Mouse (Mus musculus) adipocyte (in vitro differentiated cells): ENCODE data around the gene Grin2d.

ENCODE experiments used
- DNase-seq: peaks from one replicate; pipeline ENCODE4 v3.0.0-alpha.2; 2016; ENCODE audit warnings: low spot score

Gene Grin2d

DNA sequence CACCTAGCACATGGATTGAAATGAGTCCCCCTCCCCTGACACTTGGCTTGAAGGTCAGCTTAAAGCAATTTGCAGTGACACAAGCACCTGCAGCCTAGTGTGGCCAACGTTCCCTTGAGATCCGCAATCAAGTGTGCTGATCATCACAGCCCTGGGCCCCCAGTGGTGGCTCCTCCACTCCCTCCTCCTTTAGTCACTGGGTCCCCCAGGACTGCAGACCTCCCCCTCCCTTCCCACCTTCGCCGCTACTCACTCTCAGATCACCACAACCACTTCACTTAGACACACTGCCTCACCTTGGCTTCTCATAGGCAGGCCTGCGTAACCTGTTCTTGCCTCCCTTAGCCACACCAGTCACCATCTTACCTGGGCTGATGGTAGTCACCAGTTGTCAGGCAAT lies 72.2 kb downstream of the Grin2d start:
- no peak for DNase-seq

- no peak for DNase-seq
Measured at GRCm38 (mm10) chr7:45802551-45802950, 75.6 kb downstream of the Grin2d start.

DNA sequence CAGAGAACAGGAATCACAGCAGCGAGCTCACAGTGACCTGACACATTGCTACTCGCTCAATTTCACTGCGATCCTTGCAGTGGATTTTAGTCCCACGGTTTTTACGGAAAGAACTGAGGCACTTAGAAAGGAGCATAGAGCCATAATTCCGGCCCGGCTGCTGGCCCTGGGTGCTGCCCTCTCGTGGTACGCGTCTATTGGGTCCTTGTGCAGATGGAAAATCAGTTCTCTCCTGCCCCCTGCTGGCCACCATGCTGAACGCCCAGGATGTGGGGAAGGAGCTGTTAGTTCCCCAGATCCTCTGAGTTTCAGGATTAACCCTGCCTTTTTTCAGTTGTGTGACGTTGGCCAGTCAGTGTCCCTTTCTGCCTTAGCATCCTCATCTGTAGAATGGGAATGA lies 76.8 kb downstream of the Grin2d start:
- DNase-seq: peak; percentile 90

- no peak for DNase-seq
Measured at GRCm38 (mm10) chr7:45800546-45801204, 77.5 kb downstream of the Grin2d start.

GRCm38 (mm10) chr7:45800001-45800400 lies 78.2 kb downstream of the Grin2d start:
- no peak for DNase-seq

DNA sequence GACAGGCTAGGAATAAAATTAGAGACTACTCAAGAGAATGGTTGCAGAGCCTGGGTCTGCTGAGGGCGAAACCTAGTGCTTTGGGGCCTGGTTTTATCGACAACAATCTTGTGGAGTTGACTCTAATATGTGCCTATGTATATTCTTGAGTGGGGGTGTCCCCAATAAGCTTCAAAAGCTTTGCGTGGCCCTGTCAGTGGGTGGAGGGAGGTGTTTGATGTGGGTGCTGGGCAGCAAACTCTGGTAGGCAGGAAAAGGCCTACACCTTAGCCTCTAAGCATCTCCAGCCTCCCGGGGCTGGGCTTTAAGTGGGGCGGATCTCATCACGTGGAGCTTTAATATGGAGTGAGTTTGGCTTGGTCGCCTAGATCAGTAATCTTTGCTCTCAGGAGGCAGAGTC lies 79.2 kb downstream of the Grin2d start:
- DNase-seq: no peak

- no peak for DNase-seq
Measured at GRCm38 (mm10) chr7:45798511-45798836, 79.7 kb downstream of the Grin2d start.

DNA sequence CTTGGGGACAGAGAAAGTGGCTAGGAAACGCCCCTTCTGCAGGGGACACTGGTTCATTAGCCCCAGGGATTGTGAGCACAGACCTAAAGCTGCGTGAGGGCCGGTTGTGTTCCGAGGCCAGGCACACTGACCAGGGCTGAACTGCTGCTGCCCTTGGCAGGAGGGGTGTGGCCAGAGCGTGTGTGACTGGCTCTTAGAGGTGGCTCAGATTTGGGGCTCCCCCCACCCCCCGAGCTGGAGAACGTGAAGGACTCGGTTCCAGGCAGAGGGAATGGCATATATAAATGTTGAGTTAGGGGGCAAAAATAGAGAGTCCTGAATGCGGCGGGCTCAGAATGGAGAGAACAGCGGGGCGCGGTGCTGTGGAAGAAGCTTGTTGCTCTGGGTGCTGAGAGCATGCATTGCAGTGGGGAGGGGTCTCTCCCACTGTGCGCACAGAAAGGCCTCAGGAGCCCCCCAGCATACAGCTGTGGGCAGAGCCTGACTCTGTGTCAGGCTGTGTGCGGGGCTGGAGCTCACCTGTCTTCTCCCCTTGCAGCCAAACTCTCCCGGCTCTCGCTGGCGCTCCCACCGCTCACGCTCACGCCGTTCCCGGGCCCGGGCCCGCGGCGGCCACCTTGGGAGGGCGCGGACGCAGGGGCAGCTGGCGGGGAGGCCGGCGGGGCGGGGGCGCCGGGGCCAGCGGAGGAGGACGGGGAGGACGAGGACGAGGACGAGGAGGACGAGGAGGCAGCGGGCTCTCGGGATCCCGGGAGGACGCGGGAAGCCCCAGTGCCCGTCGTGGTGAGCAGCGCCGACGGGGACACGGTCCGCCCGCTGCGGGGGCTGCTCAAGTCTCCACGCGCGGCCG lies 80.3 kb downstream of the Grin2d start:
- DNase-seq: no peak

GRCm38 (mm10) chr7:45796950-45797349 lies 81.2 kb downstream of the Grin2d start:
- DNase-seq: no peak

- DNase-seq: no peak
Measured at GRCm38 (mm10) chr7:45794971-45795370, 83.2 kb downstream of the Grin2d start.

DNA sequence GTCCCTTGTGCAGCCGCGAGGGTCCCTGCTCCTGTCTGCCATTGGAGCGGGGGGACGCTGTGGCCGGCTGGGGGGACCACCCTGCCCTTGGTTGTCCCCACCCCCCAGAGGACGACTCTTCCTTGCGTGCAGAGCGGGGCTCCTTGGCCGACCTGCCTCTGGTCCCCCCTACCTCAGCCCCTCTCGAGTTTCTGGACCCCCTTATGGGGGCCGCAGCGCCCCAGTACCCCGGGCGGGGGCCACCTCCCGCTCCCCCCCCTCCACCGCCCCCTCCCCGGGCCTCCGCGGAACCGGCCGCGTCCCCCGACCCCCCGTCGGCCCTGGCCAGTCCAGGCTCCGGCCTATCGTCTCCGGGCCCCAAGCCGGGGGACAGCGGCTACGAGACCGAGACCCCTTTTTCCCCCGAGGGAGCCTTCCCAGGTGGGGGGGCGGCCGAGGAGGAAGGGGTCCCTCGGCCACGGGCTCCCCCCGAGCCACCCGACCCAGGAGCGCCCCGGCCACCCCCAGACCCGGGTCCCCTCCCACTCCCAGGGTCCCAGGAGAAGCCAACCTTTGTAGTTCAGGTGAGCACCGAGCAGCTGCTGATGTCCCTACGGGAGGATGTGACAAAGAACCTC lies 84.1 kb downstream of the Grin2d start:
- DNase-seq: no peak

DNA sequence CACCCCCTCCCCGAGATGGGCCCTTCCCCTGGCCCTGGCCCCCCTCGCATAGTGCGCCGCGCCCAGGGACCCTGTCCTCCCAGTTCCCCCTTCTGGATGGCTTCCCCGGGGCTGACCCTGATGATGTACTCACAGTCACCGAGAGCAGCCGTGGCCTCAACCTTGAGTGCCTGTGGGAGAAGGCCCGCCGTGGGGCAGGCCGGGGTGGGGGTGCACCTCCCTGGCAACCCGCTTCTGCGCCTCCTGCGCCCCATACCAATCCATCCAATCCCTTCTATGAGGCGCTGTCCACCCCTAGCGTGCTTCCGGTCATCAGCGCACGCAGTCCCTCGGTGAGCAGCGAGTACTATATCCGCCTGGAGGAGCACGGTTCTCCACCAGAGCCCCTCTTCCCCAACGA lies 84.9 kb downstream of the Grin2d start:
- DNase-seq: no peak

DNA sequence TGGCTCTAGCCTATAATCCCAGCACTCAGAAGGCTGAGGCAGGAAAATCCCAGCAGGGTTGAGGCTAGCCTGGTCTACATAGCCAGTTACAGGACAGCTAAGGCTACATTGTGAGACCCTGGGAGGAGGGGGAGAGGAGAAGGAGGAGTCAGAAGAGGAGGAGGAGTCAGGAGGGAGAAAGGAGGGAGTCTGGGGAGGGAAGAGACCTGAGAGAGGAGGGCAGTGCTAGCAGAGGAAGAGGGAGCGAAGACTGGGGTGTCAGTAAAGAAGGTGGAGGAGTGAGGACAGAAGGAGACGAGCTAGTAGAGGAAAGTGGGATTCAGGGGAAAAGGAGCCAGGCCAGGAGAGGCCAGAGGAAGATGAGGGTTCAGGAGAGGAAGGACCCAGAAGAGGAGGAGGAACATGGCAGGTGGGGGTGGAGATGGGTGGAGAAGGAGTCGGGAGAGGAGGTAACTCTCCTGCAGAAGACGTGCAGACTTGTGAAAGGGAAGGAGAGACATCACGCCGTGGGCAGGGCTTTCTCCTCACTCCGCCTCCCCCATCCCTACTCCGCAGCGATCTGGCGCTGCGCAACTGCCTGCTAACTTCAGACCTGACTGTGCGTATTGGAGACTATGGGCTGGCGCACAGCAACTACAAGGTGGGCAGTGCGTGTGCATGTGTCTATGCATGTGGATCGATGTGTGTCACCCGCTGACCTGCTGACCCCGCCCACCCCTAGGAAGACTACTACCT lies 86.3 kb downstream of the Grin2d start:
- DNase-seq: no peak

DNA sequence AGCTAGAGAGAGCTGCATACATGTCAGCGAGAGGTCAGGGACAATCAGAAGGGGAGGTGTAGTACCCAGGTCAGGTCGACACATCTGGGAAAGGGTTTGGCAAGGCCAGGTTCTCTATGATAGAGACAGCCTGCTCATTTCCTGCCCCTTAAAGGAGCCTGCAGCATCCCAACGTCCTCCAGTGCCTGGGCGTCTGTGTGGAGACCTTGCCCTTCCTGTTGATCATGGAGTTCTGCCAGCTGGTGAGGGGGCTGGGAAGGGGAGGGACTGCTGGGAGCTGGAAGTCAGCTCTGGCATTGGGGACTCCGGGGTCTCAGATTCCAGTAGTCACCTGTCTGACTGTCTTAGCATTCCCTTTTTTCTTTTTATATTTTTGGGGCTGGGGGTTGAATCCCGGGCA lies 87.5 kb downstream of the Grin2d start:
- no peak for DNase-seq

GRCm38 (mm10) chr7:45787642-45788041 lies 90.5 kb downstream of the Grin2d start:
- no peak for DNase-seq

DNA sequence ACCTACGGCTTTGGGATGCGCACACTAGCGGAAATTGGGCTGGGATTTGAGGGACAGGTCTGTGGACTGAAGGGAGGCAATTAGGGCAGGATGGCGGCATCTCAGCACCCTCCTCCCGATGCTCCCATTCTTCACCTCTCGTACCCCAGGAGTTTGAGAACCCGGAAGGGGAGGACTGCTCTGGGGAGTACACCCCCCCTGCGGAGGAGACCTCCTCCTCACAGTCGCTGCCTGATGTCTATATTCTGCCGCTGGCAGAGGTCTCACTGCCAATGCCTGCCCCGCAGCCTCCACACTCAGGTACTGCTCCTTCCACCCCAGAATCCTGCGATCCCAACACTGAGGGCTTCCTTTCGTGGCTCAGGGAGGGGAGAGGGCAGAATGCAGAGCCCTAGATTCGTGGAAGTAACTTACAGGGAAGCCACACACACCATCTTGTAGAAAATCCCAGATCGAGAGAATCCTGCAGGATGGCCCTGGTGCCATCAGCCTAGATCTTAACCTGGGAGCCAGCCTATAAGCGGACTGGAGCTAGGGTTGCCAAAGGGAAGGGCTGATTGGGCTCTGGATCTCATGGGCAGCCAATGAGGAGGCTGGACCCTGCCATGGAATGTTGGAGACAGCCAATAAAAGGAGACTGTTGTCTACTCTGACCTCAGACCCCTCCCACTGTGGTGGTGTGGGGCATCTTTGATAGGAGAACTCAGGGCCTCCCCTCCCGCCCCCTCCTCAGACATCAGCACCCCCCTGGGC lies 91.3 kb downstream of the Grin2d start:
- no peak for DNase-seq

GRCm38 (mm10) chr7:45786136-45786578 lies 92.0 kb downstream of the Grin2d start:
- DNase-seq: no peak

- DNase-seq: no peak
Measured at GRCm38 (mm10) chr7:45785388-45786135, 92.6 kb downstream of the Grin2d start.

DNA sequence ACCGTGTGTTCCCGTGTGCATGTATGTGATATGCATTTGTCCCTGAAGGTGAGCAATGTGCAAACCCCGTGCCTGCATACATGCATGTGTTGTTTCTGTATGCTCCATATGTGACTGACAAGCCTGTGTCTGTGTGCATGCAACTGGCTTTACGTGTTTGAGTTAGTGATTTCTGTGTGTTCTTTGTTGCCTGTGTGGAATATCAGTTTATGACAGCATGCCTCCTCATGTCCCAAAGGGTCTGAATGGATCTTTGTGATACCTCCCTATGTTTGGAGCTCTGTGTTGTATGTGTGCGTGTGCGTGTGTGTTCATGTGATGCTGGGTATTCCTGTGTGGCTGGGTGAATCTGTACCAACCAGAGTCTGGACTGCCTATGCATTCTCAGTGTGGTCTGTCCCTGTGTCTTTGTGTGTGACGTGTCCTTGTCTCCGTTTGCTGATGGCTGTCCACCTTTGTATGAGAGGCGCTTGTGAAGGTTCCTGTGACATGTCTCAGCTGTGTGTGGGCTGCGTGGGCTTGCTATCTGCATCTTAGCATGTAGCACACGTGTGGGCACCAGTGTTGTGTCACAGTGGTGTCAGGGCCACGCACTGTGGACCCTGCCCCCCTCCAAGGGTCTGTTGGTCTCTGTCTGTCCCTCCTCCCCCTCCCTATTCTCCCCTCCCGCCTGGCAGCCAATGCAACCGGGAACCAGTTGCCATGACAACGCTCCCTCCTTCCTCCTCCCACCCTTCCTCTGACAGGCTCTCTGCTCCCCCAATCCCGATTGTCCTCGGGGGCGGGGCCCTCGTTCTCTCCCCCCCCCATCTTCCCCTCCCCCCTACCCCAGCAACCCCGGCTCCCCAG lies 93.4 kb downstream of the Grin2d start, which contains the start of gene Sult2b1:
Sult2b1 (minus strand) TSS at position 146 of the 849 bp plus-strand sequence.
- no peak for DNase-seq

DNA sequence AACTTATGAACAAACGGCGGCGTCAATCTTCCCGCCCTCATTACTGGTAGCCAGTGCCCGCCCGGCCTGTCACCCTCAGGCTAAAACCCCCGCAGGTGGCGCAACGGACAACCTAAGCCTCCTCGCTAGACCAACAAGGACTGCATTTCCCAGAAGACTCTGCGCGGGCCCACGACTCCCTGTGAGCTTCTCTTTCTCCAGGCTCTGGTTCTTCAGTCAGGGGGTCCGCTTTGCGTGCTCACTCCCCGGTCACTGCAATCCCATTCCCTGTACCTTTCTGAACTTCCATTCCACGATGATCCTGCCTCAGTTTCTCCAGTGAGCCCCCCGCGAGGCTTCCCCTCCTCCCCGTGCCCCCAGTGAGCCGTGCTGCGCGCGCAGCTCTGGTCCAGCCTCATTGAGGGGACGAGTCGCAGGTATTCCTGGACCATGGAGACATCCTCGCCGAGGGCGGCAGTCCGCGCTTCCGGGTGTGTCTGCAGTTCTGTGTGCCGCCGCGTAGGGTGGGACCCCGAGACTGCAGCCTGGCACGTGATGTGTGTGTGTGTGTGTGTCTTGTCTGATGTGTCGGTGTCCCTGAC lies 94.6 kb downstream of the Grin2d start, which contains the start of gene Lmtk3:
Lmtk3 (plus strand) TSS at position 228 of the 581 bp plus-strand sequence.
- DNase-seq: no peak
